Mouse (Mus musculus) heart, adult 11 months (tissue): Measurements from ENCODE around the gene 1700015F17Rik.

ENCODE experiments used
- DNase-seq: peaks from one replicate; pipeline ENCODE4 v3.0.0; 2022

The 1700015F17Rik gene

GRCm38 (mm10) chr5:5479043-5479442 is at the start of gene 1700015F17Rik:
TSS of gene 1700015F17Rik (minus strand) at chr5:5479143.
- no peak for DNase-seq

- peak; percentile 88 for DNase-seq
Measured at GRCm38 (mm10) chr5:5515411-5515810, 36.5 kb upstream of the 1700015F17Rik start.

GRCm38 (mm10) chr5:5514196-5515076 is 35.5 kb upstream of the 1700015F17Rik start, which contains the start of gene Cldn12:
TSS of gene Cldn12 (minus strand) at chr5:5514958.
- DNase-seq, result peak; percentile 100

DNA sequence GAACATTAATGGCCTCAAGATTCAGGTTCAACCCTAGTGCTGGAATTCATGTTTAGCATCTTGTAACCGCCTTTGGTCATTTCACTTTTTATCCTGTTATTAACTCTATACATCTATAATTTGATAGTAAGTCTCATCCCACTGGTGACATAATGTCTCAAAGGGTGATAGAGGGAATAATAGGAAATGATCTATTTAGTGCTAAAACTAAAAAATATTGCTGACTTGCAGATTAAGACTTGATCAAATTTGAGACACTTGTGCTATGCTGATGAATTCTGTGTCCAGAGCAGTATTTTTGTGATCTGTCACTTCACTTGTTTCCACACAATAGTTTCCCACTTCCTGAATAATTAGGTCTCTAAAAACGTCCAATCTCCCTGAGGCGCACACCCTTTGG is 32.5 kb upstream of the 1700015F17Rik start:
- DNase-seq, result no peak

- DNase-seq, result no peak
Measured at GRCm38 (mm10) chr5:5510989-5511388, 32.0 kb upstream of the 1700015F17Rik start.

DNA sequence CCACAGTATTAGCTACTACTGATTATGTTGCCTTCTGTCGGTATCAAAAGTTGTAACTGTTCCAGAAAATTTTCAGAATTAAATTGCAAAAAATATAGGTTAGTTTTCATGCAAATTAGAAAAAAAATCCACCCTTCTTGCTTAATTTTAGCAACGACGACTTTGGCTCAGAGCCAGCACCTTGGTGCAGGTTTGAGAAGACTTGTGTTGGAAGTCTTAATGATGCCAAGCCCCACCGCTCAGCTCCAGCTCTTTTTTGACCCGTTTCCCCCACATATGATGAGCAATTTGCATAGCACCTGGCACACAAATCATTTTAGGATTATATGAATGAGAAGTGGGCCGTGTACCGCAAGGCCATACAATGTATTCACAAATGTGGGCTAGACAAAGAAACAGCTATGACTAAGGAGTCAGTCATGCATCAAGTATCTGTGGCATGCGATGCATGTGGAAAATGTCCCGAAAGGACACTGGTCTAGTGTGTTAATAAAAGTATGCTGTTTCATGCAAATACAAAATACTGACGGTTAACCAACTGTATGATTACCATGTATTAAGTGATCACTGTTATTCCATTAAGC is 31.5 kb upstream of the 1700015F17Rik start:
- no peak for DNase-seq

GRCm38 (mm10) chr5:5508231-5508630 is 29.3 kb upstream of the 1700015F17Rik start:
- DNase-seq, result no peak

GRCm38 (mm10) chr5:5507701-5508225 is 28.8 kb upstream of the 1700015F17Rik start:
- DNase-seq, result peak; percentile 89

DNA sequence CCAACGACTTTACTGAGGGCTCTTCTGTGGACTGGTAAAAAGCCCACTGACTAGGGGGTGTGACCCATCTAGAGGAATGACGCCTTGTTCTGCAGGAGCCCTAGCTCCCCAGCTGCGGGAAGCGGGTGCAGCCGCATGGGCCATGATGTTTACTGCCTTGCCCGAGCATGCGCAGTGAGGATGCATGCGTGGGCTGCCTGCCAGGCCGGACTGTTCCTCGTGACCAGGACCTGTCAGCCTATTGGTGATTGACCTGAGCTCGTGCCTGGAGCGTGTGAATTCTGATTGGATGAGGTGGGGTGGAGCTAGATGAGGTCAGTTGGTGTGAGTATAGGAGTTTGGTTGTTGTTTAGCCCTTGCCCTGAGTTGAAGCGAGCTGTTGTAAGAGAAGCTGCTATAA is 25.5 kb upstream of the 1700015F17Rik start:
- no peak for DNase-seq

DNA sequence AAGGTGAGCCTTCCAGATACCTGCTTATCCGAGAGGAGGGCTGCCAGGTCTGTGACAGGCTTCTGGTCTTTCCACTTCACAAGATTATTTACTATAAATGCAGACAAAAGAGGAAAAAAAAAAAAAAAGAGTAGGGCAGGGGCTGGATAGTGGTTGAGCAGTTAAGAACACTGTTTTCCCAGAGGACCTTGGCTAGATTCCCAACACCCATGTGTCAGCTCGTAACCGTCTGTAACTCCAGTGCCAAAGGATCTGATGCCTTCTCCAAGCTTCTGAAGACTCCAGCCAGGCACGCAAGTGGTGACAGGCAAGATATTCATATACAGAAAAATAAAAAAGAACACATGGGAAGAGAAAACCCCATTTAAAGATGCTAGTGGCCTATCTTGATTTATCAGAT is 24.4 kb upstream of the 1700015F17Rik start:
- peak; percentile 91 for DNase-seq

DNA sequence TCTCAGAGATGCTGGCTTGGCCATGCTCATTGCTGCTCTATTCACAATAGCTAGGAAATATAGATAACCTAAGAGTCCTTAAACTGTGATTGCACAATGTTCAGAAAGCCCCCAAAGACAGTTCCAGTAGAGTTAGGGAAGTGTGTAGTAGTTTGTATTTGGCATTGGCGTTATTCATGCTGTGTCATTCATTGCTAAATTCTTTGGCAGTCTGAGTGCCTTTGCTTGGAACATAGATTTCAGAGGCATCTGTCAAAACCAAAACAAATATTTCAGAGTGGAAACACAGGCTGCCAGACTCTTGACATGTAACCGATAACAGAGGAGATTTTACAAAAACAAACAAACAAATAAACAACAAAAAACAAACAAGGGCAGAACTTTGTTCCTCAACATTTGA is 22.6 kb upstream of the 1700015F17Rik start:
- no peak for DNase-seq

GRCm38 (mm10) chr5:5496393-5496792 is 17.4 kb upstream of the 1700015F17Rik start:
- no peak for DNase-seq

DNA sequence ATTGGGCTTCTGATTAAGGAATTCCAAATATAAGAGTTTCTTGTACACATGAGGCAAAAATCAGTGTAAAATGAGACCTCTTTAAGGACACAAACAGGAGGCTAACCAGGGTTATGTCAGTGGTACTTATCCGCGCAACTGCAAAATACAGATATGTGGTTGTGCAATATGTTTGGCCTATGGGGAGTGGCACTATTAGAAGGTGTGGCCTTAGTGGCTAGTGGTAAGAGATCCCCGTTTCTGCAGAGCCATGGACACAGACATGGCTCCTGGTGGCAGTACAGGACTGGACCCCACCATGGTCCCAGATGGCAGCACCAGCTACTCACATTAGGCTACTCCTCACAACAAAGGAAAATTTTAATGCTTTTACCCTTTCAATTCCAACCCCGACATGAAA is 16.1 kb upstream of the 1700015F17Rik start:
- DNase-seq, result no peak

DNA sequence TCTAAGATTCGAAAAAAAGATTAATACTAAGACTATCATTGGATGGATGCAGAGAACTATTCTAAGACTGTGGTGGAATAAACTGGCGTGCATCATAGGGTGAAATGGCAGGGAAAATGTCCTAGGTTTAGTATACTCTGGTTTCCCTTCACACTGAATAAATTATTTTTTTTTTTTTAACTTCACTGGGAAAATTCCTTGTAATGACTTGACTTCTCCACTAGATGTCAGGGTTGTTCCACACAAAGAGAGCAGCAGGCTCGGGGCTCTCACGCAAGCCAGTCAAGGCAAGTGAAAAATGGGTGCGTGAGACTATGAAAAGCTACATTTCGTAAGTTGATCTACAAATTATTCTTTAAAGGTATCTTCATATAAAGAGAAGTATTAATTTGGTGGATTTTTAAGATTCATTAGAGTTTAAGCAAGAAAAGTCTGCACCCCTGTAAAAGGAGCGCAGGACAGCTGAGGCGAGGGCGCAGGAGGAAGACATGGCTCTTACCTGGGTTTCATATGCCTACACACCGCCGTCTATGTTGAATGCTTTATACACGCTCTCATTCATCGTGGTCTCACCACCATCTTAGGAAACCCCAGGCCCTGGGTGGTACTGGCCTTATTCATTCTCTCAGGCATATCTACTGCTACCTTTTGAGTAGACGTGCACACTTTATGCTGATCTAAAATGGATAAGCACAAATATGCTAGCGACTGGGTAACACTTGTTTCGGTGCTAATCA is 15.5 kb upstream of the 1700015F17Rik start:
- DNase-seq, result no peak

- no peak for DNase-seq
Measured at GRCm38 (mm10) chr5:5492163-5492562, 13.2 kb upstream of the 1700015F17Rik start.

- no peak for DNase-seq
Measured at GRCm38 (mm10) chr5:5486071-5486470, 7.1 kb upstream of the 1700015F17Rik start.

- no peak for DNase-seq
Measured at GRCm38 (mm10) chr5:5483254-5483858, 4.4 kb upstream of the 1700015F17Rik start.

DNA sequence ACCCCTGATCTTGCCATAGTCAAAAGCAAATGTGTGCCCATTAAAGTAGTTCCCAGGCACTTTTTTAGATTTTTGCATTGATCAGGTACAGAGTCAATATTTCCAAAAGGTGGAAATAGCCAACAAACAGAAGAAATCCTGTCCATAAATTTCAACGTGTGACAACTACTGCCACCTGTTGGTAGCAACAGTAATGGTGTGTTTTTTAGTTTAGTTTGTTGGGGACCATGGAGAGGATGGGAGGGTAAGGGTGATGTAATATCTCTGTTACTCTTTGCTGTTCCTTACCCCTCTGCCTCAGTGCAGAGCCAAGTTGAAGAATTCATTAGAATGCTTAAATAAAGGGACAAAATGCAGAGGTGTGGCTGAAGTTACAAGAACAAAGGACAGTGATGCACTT is 2.7 kb upstream of the 1700015F17Rik start:
- DNase-seq, result no peak

DNA sequence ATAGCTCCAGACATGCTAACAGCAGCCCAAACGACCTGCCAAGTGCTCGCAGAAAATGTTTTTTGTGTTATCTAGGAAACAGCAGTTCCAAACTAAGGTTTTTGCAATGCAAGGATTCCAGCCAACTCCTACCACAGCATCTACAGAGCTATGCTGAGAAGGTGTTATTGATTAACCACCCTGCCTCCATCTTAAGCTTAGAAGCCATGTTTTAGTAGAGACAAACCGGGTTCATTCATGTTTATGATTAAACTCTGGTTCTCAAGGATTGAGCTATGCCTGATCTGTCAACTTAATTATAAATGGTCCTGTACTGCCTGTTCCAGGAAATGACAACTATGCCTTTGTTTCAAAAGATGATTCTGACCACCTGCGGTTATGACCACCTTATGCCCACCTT is 2.8 kb downstream of the 1700015F17Rik start:
- DNase-seq, result no peak

GRCm38 (mm10) chr5:5465256-5465655 is 13.7 kb downstream of the 1700015F17Rik start:
- DNase-seq, result no peak

GRCm38 (mm10) chr5:5431746-5432438 is 47.1 kb downstream of the 1700015F17Rik start:
- no peak for DNase-seq

GRCm38 (mm10) chr5:5423723-5424171 is 55.2 kb downstream of the 1700015F17Rik start:
- DNase-seq, result no peak
